Mouse (Mus musculus) heart, embryonic 13.5 days (tissue): ENCODE measurements around the gene Ftsj3. TPM values are rescaled to one million over a fixed set of nuclear protein-coding genes. Genes with fewer than 3 reads are reported as not detected.
A peak's percentile ranks its signal among the peaks of the same experiment; 100 is the strongest.

Source experiments
- ATAC-seq: fragments of 200-750 bp; cut with Nextera tagmentation; 2 replicates; pipeline ENCODE4 v1.8.0; 2017; ENCODE audit warnings: moderate TSS enrichment; ENCODE audit not compliant: insufficient number of reproducible peaks, low FRiP score, low TSS enrichment; ENCODE audit errors: extremely low read depth
- H3K27ac ChIP-seq: fragments of 300-500 bp; sonication (generic); replicated peaks from 2 replicates; pipeline ENCODE4 v1.5.1; 2015; ENCODE audit warnings: moderate library complexity, mild to moderate bottlenecking, inconsistent platforms
- H3K27me3 ChIP-seq: fragments of 300-500 bp; sonication (generic); replicated peaks from 2 replicates; pipeline ENCODE4 v1.6.1; 2015; ENCODE audit warnings: mild to moderate bottlenecking, inconsistent platforms
- H3K36me3 ChIP-seq: fragments of 300-500 bp; sonication (generic); 2 replicates; pipeline ENCODE4 v1.6.1; 2015; ENCODE audit warnings: mild to moderate bottlenecking, inconsistent platforms
- H3K4me1 ChIP-seq: fragments of 300-500 bp; sonication (generic); 2 replicates; pipeline ENCODE4 v1.6.1; 2015; ENCODE audit warnings: inconsistent platforms
- H3K4me2 ChIP-seq: fragments of 300-500 bp; sonication (generic); 2 replicates; pipeline ENCODE4 v1.6.1; 2015; ENCODE audit warnings: inconsistent platforms, mild to moderate bottlenecking, moderate library complexity
- H3K4me3 ChIP-seq: fragments of 300-500 bp; sonication (generic); 2 replicates; pipeline ENCODE4 v1.5.1; 2015; ENCODE audit warnings: moderate library complexity, mild to moderate bottlenecking, inconsistent platforms
- H3K9ac ChIP-seq: fragments of 300-500 bp; sonication (generic); 2 replicates; pipeline ENCODE4 v1.6.1; 2015; ENCODE audit warnings: inconsistent platforms, mild to moderate bottlenecking, moderate library complexity
- H3K9me3 ChIP-seq: fragments of 300-500 bp; sonication (generic); 2 replicates; pipeline ENCODE4 v1.6.1; 2016; ENCODE audit warnings: inconsistent platforms
- WGBS: fragments of 180-500 bp; shearing (Covaris S2); methylation state at CpG from one replicate; pipeline ENCODE4 v1.1.7; 2015; ENCODE audit warnings: mixed read lengths; 5-methylcytosine and 5-hydroxymethylcytosine counted together
- polyA plus RNA-seq: library from polyadenylated mRNA; unstranded; fragments of >200 nt; fragmentation: Nextera tagmentation; extraction: Ambion mirVana; gene quantifications from 2 replicates; pipeline ENCODE4 v1.2.1, GENCODE M21; 2015

Ftsj3 gene
- polyA plus RNA-seq, 1 experiment from 2014 or later = 36.6 TPM

DNA sequence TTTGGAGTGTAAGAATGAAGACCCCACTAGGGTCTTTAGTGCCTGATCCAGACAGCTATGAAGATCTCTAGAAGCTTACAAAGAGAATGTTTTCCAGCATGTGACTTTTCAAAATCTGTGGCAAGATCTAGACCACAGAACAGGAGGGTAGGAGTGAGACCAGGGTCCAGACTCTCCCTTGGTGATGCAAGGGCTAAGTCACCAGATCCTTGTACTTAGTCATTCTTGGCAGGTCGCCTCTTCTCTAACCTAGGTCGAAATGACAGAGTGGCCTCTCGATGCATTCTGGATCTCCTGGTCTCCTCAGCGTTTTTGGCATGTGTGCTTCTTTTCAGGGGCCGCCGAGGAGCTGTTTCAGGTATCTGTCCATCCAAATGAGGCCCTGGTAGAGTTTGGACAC lies 26.6 kb upstream of the Ftsj3 start:
- WGBS = 70% methylated on average over 6 of the region's 6 CpGs
- Histone ChIP-seq H3K27me3 (peaks cover 8% of the 10 kb centered on the region), H3K36me3 (no peaks in the 10 kb centered on the region), H3K27ac (no peak overlapping the region), H3K9me3 (no peaks in the 10 kb centered on the region), H3K4me2 (no peak overlapping the region), H3K4me3 (no peak overlapping the region), H3K4me1 (peaks cover 3% of the 10 kb centered on the region; the same call in 1 of the 2 replicates), H3K9ac (no peak overlapping the region)
- no peak for ATAC-seq

- Histone ChIP-seq H3K9me3 (no peaks in the 10 kb centered on the region), H3K4me3 (peak within 1 kb of the TSS; percentile 24), H3K27me3 (no peaks in the 10 kb centered on the region; the same call in 1 of the 2 replicates), H3K4me2 (peak within 1 kb of the TSS; percentile 59), H3K4me1 (peaks cover 27% of the 10 kb centered on the region), H3K9ac (no peak within 1 kb of the TSS), H3K27ac (no peak within 1 kb of the TSS), H3K36me3 (no peaks in the 10 kb centered on the region)
- 6% methylated on average over 25 of the region's 25 CpGs for WGBS
- no peak for ATAC-seq
Observed at GRCm38 (mm10) chr11:106276454-106276853, 20.6 kb upstream of the Ftsj3 start, which contains the start of gene Tcam1. Gene Tcam1, plus strand, starts transcription at chr11:106276672.

- Histone ChIP-seq H3K4me3 (no peak overlapping the region), H3K9ac (0 out of 2 replicates have a peak overlapping the region, but pooled peaks have one; percentile 37), H3K27me3 (no peaks in the 10 kb centered on the region; the same call in 1 of the 2 replicates), H3K36me3 (no peaks in the 10 kb centered on the region), H3K4me2 (no peak overlapping the region), H3K9me3 (no peaks in the 10 kb centered on the region), H3K4me1 (peaks cover 42% of the 10 kb centered on the region), H3K27ac (no peak overlapping the region)
- 76% methylated on average over 7 of the region's 7 CpGs for WGBS
- no peak for ATAC-seq
Observed at GRCm38 (mm10) chr11:106274971-106275411, 19.1 kb upstream of the Ftsj3 start.

DNA sequence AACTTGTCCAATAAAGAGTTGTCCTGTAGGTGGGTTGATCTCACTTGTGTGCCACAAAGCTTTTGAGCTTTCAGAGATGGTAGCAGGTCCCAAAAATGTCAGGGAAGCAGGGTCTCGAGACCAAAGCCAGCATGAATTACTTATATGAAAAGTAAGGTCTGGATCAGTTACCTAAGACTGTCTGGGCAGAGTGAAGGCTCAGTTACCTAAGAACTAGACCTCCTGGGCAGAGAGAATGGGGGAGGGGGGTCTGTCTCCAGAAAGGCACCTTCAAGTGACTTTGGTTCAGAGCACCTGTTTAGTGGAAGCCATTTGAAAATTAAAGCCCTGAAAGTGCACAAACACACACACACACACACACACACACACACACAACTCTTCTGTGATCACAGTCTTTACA lies 18.5 kb upstream of the Ftsj3 start:
- Histone ChIP-seq H3K4me2 (no peak overlapping the region), H3K4me3 (no peak overlapping the region), H3K4me1 (peaks cover 45% of the 10 kb centered on the region), H3K27ac (no peak overlapping the region), H3K9ac (no peak overlapping the region), H3K9me3 (no peaks in the 10 kb centered on the region), H3K27me3 (no peaks in the 10 kb centered on the region; the same call in 1 of the 2 replicates), H3K36me3 (no peaks in the 10 kb centered on the region)
- ATAC-seq = no peak
- WGBS = 78% methylated on average over 1 of the region's 1 CpGs

- Histone ChIP-seq H3K4me2 (peak overlapping the region; percentile 79), H3K27me3 (no peaks in the 10 kb centered on the region; the same call in 1 of the 2 replicates), H3K36me3 (no peaks in the 10 kb centered on the region), H3K9me3 (no peaks in the 10 kb centered on the region), H3K9ac (peak overlapping the region; percentile 87; the same call in 1 of the 2 replicates), H3K4me1 (peaks cover 51% of the 10 kb centered on the region), H3K4me3 (peak overlapping the region; percentile 87; the same call in 1 of the 2 replicates), H3K27ac (no peak overlapping the region)
- ATAC-seq = no peak
- WGBS = 92% methylated on average over 6 of the region's 6 CpGs
Observed at GRCm38 (mm10) chr11:106273811-106274210, 17.9 kb upstream of the Ftsj3 start.

DNA sequence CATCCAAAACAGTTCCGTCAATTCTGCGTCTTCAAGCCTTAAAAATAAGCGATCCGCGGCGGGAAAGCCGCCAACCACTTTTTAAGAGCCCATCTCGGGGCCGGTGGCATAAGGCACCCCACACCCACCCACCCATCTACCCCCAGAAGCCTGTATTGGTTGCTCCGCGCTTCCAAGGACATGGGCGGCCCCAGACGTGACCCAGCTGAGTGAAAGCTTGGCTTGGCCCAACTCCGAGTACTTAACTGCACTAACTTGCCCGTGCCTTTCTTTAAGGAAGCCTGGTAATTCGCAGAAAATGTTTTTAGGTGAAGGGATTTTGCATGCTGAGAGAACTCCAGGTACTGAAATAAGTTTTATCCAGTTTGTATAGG lies 17.4 kb upstream of the Ftsj3 start:
- Histone ChIP-seq H3K9me3 (no peaks in the 10 kb centered on the region), H3K4me2 (peak overlapping the region; percentile 79), H3K4me1 (peaks cover 56% of the 10 kb centered on the region), H3K36me3 (no peaks in the 10 kb centered on the region), H3K4me3 (peak overlapping the region; percentile 87), H3K27me3 (no peaks in the 10 kb centered on the region; the same call in 1 of the 2 replicates), H3K9ac (peak overlapping the region; percentile 87), H3K27ac (peak overlapping the region; percentile 82)
- ATAC-seq = no peak
- WGBS = 13% methylated on average over 16 of the region's 16 CpGs

DNA sequence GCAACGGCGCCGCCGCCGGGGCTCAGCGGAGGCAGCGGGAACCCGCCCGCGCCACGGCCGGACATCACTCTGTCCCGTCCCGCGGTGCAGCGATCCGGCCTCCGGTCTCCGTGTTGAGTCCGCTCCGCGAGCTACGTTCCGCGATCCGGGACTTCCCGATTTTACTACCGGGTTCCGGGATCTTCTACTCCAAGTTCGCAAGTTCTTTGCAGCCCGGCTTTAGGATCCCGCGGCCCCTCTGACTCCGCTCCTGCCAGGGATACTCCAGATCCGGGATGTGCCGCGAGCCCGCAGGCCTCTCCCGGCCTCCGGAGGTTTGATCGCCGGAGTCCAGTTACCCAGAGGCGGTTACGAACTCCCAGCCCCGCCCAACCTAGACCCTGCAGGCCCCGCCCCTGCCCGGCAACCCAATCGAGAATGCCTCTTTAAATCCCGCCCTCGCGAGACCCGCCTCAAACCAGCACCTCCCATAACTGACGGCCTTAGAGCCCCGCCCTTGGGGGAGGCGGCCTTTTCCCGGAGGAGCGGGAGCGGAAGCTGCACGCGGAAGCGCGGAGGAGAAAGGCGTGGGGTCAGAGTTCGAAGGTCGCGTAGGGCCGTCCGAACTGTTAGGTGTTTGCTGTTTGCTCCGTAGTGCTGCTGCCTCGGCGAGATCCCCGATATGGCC lies 16.9 kb upstream of the Ftsj3 start, which contains the start of gene Smarcd2:
Smarcd2 (minus strand) TSS at position 329 of the 667 bp plus-strand sequence.
- under 1% methylated on average over 72 of the region's 72 CpGs for WGBS

DNA sequence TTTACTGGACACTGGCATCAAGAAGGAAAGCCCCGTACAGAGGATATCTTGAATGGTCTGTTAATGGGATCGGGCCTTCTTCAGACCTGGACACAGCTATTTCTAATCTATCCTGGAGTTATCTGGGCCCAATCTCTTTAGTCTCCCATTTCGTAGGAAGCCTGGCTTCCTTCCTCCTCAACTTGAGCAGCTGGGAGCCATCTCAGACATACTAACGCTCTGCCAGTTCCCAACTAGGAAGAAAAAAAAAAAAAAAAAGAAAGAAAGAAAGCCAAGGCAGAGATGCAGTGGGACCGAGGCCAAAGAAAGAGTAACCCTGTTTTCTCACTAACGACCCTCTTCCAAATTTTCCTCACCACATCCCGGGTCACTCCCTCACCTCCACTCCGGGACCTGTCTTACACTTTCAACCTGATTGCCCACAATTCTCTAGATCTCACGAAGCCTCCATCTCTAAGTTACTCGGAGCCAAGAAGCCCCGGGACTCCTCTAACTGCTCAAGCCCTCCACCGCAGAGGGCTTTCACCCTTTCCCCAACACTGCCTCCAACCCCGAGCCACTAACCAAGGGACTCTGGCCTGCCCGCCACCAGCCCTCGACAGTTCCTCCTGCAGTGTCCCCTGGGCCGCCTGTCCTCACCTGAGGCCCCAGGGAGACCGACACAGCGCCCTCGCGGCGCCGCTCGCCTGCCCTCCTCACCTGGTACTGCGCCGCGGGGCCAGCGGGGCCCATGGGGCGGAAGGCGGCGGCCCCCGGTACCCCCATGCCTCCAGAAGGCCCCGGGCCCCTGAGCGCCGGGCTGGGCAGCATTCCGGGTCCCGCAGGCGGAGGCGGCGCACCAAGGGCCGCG lies 16.1 kb upstream of the Ftsj3 start:
- 0 out of 2 replicates have a peak, but pooled peaks have one; percentile 6 for ATAC-seq

More for the DNA sequence above, 16.9 kb upstream of the Ftsj3 start, which contains the start of gene Smarcd2:
- Histone ChIP-seq H3K27me3 (no peaks in the 10 kb centered on the region; the same call in 1 of the 2 replicates), H3K36me3 (peaks cover 2% of the 10 kb centered on the region), H3K9me3 (no peaks in the 10 kb centered on the region), H3K27ac (peak within 1 kb of the TSS; percentile 92), H3K9ac (peak within 1 kb of the TSS; percentile 98), H3K4me3 (peak within 1 kb of the TSS; percentile 87), H3K4me2 (peak within 1 kb of the TSS; percentile 79), H3K4me1 (peaks cover 61% of the 10 kb centered on the region)
- ATAC-seq = peak; percentile 97

DNA sequence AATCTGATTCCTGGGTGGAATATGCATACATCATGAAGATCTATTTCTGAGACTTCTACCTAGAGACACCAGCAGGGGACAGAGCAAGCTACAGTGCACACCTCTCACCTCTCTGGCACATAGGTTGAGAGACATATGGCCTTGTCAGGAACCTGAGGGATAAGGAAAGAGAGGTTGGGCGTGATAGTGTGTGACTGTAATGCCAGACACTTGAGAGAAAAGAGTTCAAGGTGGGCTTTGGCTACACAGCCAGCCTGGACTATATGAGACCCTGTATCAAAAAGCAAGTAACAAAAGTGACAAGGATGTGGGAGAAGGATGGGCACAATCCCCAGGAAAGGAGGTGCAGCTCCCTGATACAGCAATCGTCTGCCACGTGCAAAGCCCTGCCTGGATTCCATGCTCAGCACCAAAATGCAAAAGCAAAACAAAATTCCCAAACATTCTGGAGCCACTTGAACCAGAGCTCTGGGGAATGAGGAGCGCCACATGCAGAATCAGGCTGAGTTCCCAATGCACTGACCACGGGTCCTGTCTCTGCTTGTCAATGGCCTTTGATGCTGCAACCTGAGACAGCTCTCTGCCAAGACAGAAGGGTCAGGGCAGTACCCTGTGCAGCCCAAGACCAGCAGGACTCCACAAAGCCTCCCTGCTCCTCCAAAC lies 15.4 kb upstream of the Ftsj3 start:
- H3K4me1 ChIP-seq = peaks cover 62% of the 10 kb centered on the region
- WGBS = 35% methylated on average over 5 of the region's 5 CpGs
- H3K9ac ChIP-seq = peak overlapping the region; percentile 98
- no peak for ATAC-seq
- peak overlapping the region; percentile 87 for H3K4me3 ChIP-seq
- H3K27ac ChIP-seq = peak overlapping the region; percentile 92
- H3K4me2 ChIP-seq = peak overlapping the region; percentile 79
- H3K36me3 ChIP-seq = peaks cover 17% of the 10 kb centered on the region
- H3K9me3 ChIP-seq = no peaks in the 10 kb centered on the region
- H3K27me3 ChIP-seq = no peaks in the 10 kb centered on the region

More for the DNA sequence above, 16.1 kb upstream of the Ftsj3 start:
- Histone ChIP-seq H3K4me1 (peaks cover 68% of the 10 kb centered on the region), H3K9me3 (no peaks in the 10 kb centered on the region), H3K36me3 (peaks cover 9% of the 10 kb centered on the region), H3K4me3 (peak overlapping the region; percentile 87), H3K4me2 (peak overlapping the region; percentile 79), H3K9ac (peak overlapping the region; percentile 98), H3K27me3 (no peaks in the 10 kb centered on the region), H3K27ac (peak overlapping the region; percentile 92)
- WGBS = 1% methylated on average over 41 of the region's 41 CpGs

- Histone ChIP-seq H3K9ac (peak overlapping the region; percentile 61), H3K4me2 (0 out of 2 replicates have a peak overlapping the region, but pooled peaks have one; percentile 18), H3K36me3 (peaks cover 39% of the 10 kb centered on the region), H3K4me3 (no peak overlapping the region), H3K4me1 (peaks cover 48% of the 10 kb centered on the region), H3K27ac (peak overlapping the region; percentile 16), H3K9me3 (no peaks in the 10 kb centered on the region), H3K27me3 (no peaks in the 10 kb centered on the region)
- WGBS = 45% methylated on average over 3 of the region's 3 CpGs
- no peak for ATAC-seq
Observed at GRCm38 (mm10) chr11:106269060-106269431, 13.2 kb upstream of the Ftsj3 start.
